Comparison of ENCODE assay signal across 13 mouse cellular contexts in the genomic region with DNA sequence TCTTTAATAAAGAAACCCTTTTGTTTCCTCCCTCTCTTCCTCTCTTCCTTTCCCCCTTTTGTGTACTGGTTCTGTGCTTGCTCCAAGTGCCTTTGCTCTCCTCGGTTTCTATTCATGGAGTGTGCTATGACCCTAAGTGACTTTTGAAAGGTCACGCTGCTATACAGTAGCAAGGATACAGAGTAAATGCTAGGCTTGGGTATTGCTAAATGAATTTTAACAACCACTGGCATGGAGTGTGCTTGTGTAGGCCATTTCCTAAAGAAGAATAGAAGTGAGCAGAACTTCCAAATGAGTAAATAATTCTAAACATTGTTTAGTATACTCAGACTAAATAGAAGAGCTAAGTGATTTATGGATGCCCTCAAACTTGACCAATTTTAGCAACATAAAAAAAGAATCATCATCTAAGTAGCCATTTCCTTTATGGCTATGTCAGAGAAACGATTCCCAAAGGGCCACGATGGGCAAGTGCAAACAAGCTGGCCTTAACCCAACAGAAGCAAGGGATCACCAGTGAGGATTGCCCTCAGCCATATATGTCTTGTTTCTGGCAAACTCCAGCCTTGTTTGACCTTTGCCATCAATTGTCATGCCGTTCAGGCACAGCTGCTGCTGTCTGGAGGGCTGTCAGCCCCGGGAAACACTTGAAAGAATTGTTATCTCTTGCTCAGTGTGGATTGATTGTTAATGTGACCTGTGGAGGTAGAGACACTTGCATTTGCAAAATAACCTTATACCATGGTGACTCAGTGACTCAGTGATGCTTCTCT. TPM values are rescaled to one million over a fixed set of nuclear protein-coding genes. Genes with fewer than 3 reads are reported as not detected.
A peak's percentile ranks its signal among the peaks of the same experiment; 100 is the strongest.
DNase-seq lines count a peak whose midpoint lies in the region; ATAC-seq lines count a peak whose summit lies in the region.
"Had no signal": no experiment of that assay in that cellular context is flagged by ENCODE, and none has a peak within 500 bp of the region (broad histone marks: within the 10 kb centered on the region; RNA-seq: fewer than 3 reads in every experiment).

No protein-coding gene starts in this region.

- H3K4me2 ChIP-seq in midbrain, embryonic 13.5 days (replicated peaks): no peak overlapping the region
- no peak overlapping the region for H3K4me2 ChIP-seq in forebrain, embryonic 11.5 days (ENCODE audit: low read depth, low read length, severe bottlenecking)
- H3K4me2 ChIP-seq: midbrain, embryonic 12.5 days had no signal

- WGBS in midbrain, embryonic 10.5 days: 62% methylated on average over 6 of the region's 6 CpGs
- WGBS in midbrain, embryonic 13.5 days: 55% methylated on average over 6 of the region's 6 CpGs
- WGBS in forebrain, embryonic 11.5 days: 76% methylated on average over 6 of the region's 6 CpGs

- H3K9ac ChIP-seq in midbrain, embryonic 13.5 days (replicated peaks): no peak overlapping the region
- no peak overlapping the region for H3K9ac ChIP-seq in forebrain, embryonic 11.5 days (ENCODE audit: low read length)
- H3K9ac ChIP-seq: midbrain, embryonic 12.5 days had no signal

- no peak overlapping the region for H3K27ac ChIP-seq in midbrain, embryonic 10.5 days (replicated peaks)
- no peak overlapping the region for H3K27ac ChIP-seq in midbrain, embryonic 13.5 days
- H3K27ac ChIP-seq in forebrain, embryonic 11.5 days (ENCODE audit: low read depth, low read length): no peak overlapping the region
- H3K27ac ChIP-seq: forebrain, embryonic 10.5 days; midbrain, embryonic 12.5 days had no signal

- no peaks in the 10 kb centered on the region for H3K27me3 ChIP-seq in midbrain, embryonic 10.5 days (ENCODE audit: low read depth, poor library complexity, severe bottlenecking)
- no peaks in the 10 kb centered on the region for H3K27me3 ChIP-seq in midbrain, embryonic 13.5 days
- H3K27me3 ChIP-seq in forebrain, embryonic 11.5 days (ENCODE audit: control insufficient read depth, insufficient read depth, low read length): no peaks in the 10 kb centered on the region
- H3K27me3 ChIP-seq: midbrain, embryonic 12.5 days had no signal

- intact Hi-C loops in heart, postnatal 10 days (cut with DNase I): no loop called here

- DNase-seq in midbrain, embryonic 10.5 days (ENCODE audit: low spot score): peak; percentile 23
- DNase-seq in embryo, embryonic 10.5 days (ENCODE audit: low spot score): peak; percentile 50
- peak; percentile 27 to 53 for DNase-seq in heart, postnatal 10 days
- peak; percentile 51 for DNase-seq in mesoderm, embryonic 11.5 days (ENCODE audit: low read depth, low spot score)
- DNase-seq in forebrain, embryonic 11.5 days (ENCODE audit: low spot score): no peak
- DNase-seq: cerebellum, postnatal 25 days; layer of hippocampus, postnatal 36 days; liver; thymus, postnatal 36 days had no signal

- H3K4me1 ChIP-seq in midbrain, embryonic 10.5 days: peaks cover 22% of the 10 kb centered on the region
- H3K4me1 ChIP-seq in midbrain, embryonic 13.5 days (replicated peaks): peaks cover 5% of the 10 kb centered on the region
- H3K4me1 ChIP-seq in forebrain, embryonic 11.5 days (replicated peaks; ENCODE audit: control insufficient read depth, insufficient read depth, low read length): no peaks in the 10 kb centered on the region

- H3K36me3 ChIP-seq in midbrain, embryonic 10.5 days: no peaks in the 10 kb centered on the region
- H3K36me3 ChIP-seq in midbrain, embryonic 13.5 days: no peaks in the 10 kb centered on the region
- H3K36me3 ChIP-seq in forebrain, embryonic 11.5 days (ENCODE audit: control insufficient read depth, insufficient read depth, low read length): no peaks in the 10 kb centered on the region
- H3K36me3 ChIP-seq: forebrain, embryonic 10.5 days; midbrain, embryonic 12.5 days had no signal

- H3K9me3 ChIP-seq in midbrain, embryonic 10.5 days (replicated peaks): no peaks in the 10 kb centered on the region
- H3K9me3 ChIP-seq in midbrain, embryonic 13.5 days: no peaks in the 10 kb centered on the region
- no peaks in the 10 kb centered on the region for H3K9me3 ChIP-seq in forebrain, embryonic 11.5 days (ENCODE audit: control insufficient read depth, low read length)
- H3K9me3 ChIP-seq: forebrain, embryonic 10.5 days; midbrain, embryonic 12.5 days had no signal

- H3K4me3 ChIP-seq in midbrain, embryonic 10.5 days: no peak overlapping the region
- H3K4me3 ChIP-seq in midbrain, embryonic 13.5 days (replicated peaks): no peak overlapping the region
- H3K4me3 ChIP-seq in forebrain, embryonic 11.5 days (ENCODE audit: low read depth, low read length): no peak overlapping the region
- H3K4me3 ChIP-seq: forebrain, embryonic 10.5 days; midbrain, embryonic 12.5 days had no signal

- no peak for ATAC-seq in midbrain, embryonic 13.5 days
- no peak for ATAC-seq in forebrain, embryonic 11.5 days (replicated peaks; ENCODE audit: low FRiP score)
- no peak for ATAC-seq in monocyte, adult 5-6 weeks (replicated peaks; ENCODE audit: insufficient number of reproducible peaks, low FRiP score, low TSS enrichment, poor library complexity, severe bottlenecking)

RNA-seq across cellular contexts. Expression of gene Ddx60, which starts 58.0 kb away (rescaled TPM):
- polyA plus RNA-seq in midbrain, embryonic 10.5 days (2016; fragmentation: Nextera tagmentation; extraction: Ambion mirVana): 0.14 and 0.37 TPM in 2 replicates
- 0.26 and 0.36 TPM in 2 replicates for polyA plus RNA-seq in midbrain, embryonic 13.5 days (2015; fragmentation: Nextera tagmentation; extraction: Ambion mirVana)
- total RNA-seq in heart, postnatal 10 days (2021): 1 to 10 TPM; 1.6 to 1.8 TPM
- polyA plus RNA-seq in forebrain, embryonic 11.5 days (2014; fragmentation: Nextera tagmentation; extraction: Ambion mirVana): 0.12 and 0.37 TPM in 2 replicates
- 8.3 to 11.4 TPM (median 11.4 TPM) in 3 replicates for total RNA-seq in monocyte, adult 5-6 weeks (2017)
